Comparison of ENCODE assay signal across 25 mouse cellular contexts in the genomic region with DNA sequence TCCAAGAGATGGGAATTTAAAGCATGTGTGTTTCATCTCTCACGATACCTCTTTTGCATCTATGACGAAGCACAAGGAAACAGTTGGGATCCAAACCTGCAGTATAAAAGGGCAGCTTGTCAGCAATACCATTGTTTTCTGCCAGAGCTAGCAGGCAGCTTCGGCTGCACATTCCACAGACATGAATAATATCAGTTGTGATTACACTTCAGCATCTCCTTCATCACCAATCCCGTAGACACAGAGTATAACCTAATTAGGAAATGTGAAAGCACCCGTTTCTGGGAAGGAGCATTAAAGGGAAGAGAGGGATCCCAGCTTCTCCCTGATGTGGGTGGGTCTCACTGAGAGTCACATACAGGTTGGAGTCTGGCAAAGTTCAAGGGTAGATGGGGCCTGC. TPM values are rescaled to one million over a fixed set of nuclear protein-coding genes. Genes with fewer than 3 reads are reported as not detected.
DNase-seq lines count a peak whose midpoint lies in the region; ATAC-seq and TF ChIP-seq lines count a peak whose summit lies in the region.
"Had no signal": no experiment of that assay in that cellular context is flagged by ENCODE, and none has a peak within 500 bp of the region (broad histone marks: within the 10 kb centered on the region; RNA-seq: fewer than 3 reads in every experiment).

No protein-coding gene starts in this region.

- TF ChIP-seq CTCF in heart, postnatal 0 days (IDR thresholded peaks at IDR 0.05; ENCODE audit: low read depth) = no peak
- TF ChIP-seq CTCF in Patski (IDR thresholded peaks at IDR 0.05) = no peak
- no peak for TF ChIP-seq CTCF in hindbrain, postnatal 0 days (IDR thresholded peaks at IDR 0.05; ENCODE audit: low read depth)

- no peak for TF ChIP-seq EP300 in heart, postnatal 0 days (IDR thresholded peaks at IDR 0.05; ENCODE audit: low read depth)

- intact Hi-C loops in heart, postnatal 14 days (cut with DNase I) = no loop called here
- intact Hi-C loops in heart, postnatal 10 days (cut with DNase I) = no loop called here

- no peak overlapping the region for H3K9ac ChIP-seq in heart, embryonic 11.5 days (ENCODE audit: low read depth, low read length)
- no peak overlapping the region for H3K9ac ChIP-seq in heart, postnatal 0 days (replicated peaks; ENCODE audit: low read depth, low read length)
- no peak overlapping the region for H3K9ac ChIP-seq in hindbrain, postnatal 0 days (replicated peaks; ENCODE audit: low read length)
- H3K9ac ChIP-seq: hindbrain, embryonic 12.5 days; limb, embryonic 15.5 days; liver, embryonic 14.5 days; lung, embryonic 14.5 days; midbrain, embryonic 15.5 days; neural tube, embryonic 13.5 days had no signal

- no peaks in the 10 kb centered on the region for H3K9me3 ChIP-seq in heart, embryonic 11.5 days (replicated peaks; ENCODE audit: control insufficient read depth, low read length)
- H3K9me3 ChIP-seq in heart, postnatal 0 days (replicated peaks; ENCODE audit: control insufficient read depth, low read length) = no peaks in the 10 kb centered on the region
- no peaks in the 10 kb centered on the region for H3K9me3 ChIP-seq in hindbrain, postnatal 0 days (ENCODE audit: low read length)
- H3K9me3 ChIP-seq: hindbrain, embryonic 12.5 days; limb, embryonic 15.5 days; midbrain, embryonic 15.5 days; neural tube, embryonic 13.5 days had no signal

- 0 out of 2 replicates have a peak, but pooled peaks cover 10% of the 10 kb centered on the region for H3K4me1 ChIP-seq in heart, embryonic 11.5 days (ENCODE audit: control insufficient read depth, insufficient read depth, low read length)
- peaks cover 10% of the 10 kb centered on the region; the same call in 1 of the 2 replicates for H3K4me1 ChIP-seq in heart, postnatal 0 days (ENCODE audit: control insufficient read depth, insufficient read depth)
- no peaks in the 10 kb centered on the region for H3K4me1 ChIP-seq in hindbrain, postnatal 0 days (ENCODE audit: insufficient read depth, low read length)
- H3K4me1 ChIP-seq: hindbrain, embryonic 12.5 days; limb, embryonic 15.5 days; midbrain, embryonic 15.5 days; neural tube, embryonic 13.5 days had no signal

- H3K4me2 ChIP-seq in heart, embryonic 11.5 days = peak overlapping the region; percentile 25; the same call in 1 of the 2 replicates
- no peak overlapping the region for H3K4me2 ChIP-seq in heart, postnatal 0 days (ENCODE audit: low read depth, low read length)
- no peak overlapping the region for H3K4me2 ChIP-seq in hindbrain, postnatal 0 days (ENCODE audit: low read depth, low read length)
- H3K4me2 ChIP-seq: hindbrain, embryonic 12.5 days; limb, embryonic 15.5 days; lung, embryonic 14.5 days; midbrain, embryonic 15.5 days; neural tube, embryonic 13.5 days had no signal

- H3K27me3 ChIP-seq in heart, embryonic 11.5 days (ENCODE audit: control insufficient read depth, insufficient read depth, low read length) = no peaks in the 10 kb centered on the region
- H3K27me3 ChIP-seq in heart, postnatal 0 days (ENCODE audit: control insufficient read depth, insufficient read depth, low read length) = no peaks in the 10 kb centered on the region
- H3K27me3 ChIP-seq in Patski = no peaks in the 10 kb centered on the region
- no peaks in the 10 kb centered on the region for H3K27me3 ChIP-seq in hindbrain, postnatal 0 days (ENCODE audit: insufficient read depth, low read length)
- H3K27me3 ChIP-seq: CH12.LX; hindbrain, embryonic 12.5 days; limb, embryonic 15.5 days; midbrain, embryonic 15.5 days; neural tube, embryonic 13.5 days had no signal

- DNase-seq in heart, postnatal 14 days = no peak
- DNase-seq in heart, postnatal 0 days (ENCODE audit: low spot score) = no peak
- no peak for DNase-seq in heart, postnatal 10 days
- no peak for DNase-seq in Patski (ENCODE audit: low read depth, low spot score)
- no peak for DNase-seq in hindbrain, postnatal 0 days (ENCODE audit: low spot score)
- no peak for DNase-seq in spleen, adult 12 weeks (ENCODE audit: low spot score)
- DNase-seq: adrenal gland, postnatal 25 days; cerebellum, adult 9-10 months; kidney, adult 2 months; left cerebral cortex, postnatal 4 days; lung, embryonic 14.5 days; lung, postnatal 4 days; retina, postnatal 1 day; thymus, adult 2 months; thymus, postnatal 4 days had no signal

- H3K27ac ChIP-seq in heart, embryonic 11.5 days (ENCODE audit: low read depth, low read length) = no peak overlapping the region
- H3K27ac ChIP-seq in heart, postnatal 0 days (ENCODE audit: low read depth) = 0 out of 2 replicates have a peak overlapping the region, but pooled peaks have one; percentile 3
- H3K27ac ChIP-seq in hindbrain, postnatal 0 days = no peak overlapping the region
- H3K27ac ChIP-seq: hindbrain, embryonic 12.5 days; kidney, postnatal 0 days; limb, embryonic 15.5 days; liver, embryonic 14.5 days; midbrain, embryonic 15.5 days; neural tube, embryonic 13.5 days had no signal

- ATAC-seq in heart, embryonic 11.5 days (replicated peaks; ENCODE audit: insufficient number of reproducible peaks, low FRiP score, low TSS enrichment) = no peak
- peak; percentile 30; the same call in 1 of the 2 replicates for ATAC-seq in heart, postnatal 0 days (ENCODE audit: insufficient read depth, low read depth)
- peak; percentile 76 for ATAC-seq in Patski
- no peak for ATAC-seq in hindbrain, postnatal 0 days
- ATAC-seq: forebrain, embryonic 14.5 days; midbrain, embryonic 15.5 days had no signal

- in situ Hi-C loops in Patski (cut with MboI; ENCODE audit: low pct_unique_long_range_greater_than_20kb) = loop anchor here (25.0 kb wide), 1 partner anchor 464 kb away; no protein-coding TSS in a partner anchor

- no peak overlapping the region for H3K4me3 ChIP-seq in heart, embryonic 11.5 days (ENCODE audit: low read depth, low read length)
- no peak overlapping the region for H3K4me3 ChIP-seq in heart, postnatal 0 days (ENCODE audit: low read depth, low read length)
- no peak overlapping the region for H3K4me3 ChIP-seq in hindbrain, postnatal 0 days (ENCODE audit: low read length)
- H3K4me3 ChIP-seq: hindbrain, embryonic 12.5 days; limb, embryonic 15.5 days; midbrain, embryonic 15.5 days; neural tube, embryonic 13.5 days had no signal

- CTCF ChIA-PET in Patski (lab: Charles Lee) = no interaction called here

- no peaks in the 10 kb centered on the region for H3K36me3 ChIP-seq in heart, embryonic 11.5 days (ENCODE audit: control insufficient read depth, insufficient read depth, low read length)
- H3K36me3 ChIP-seq in heart, postnatal 0 days (replicated peaks; ENCODE audit: control insufficient read depth, insufficient read depth, low read length) = no peaks in the 10 kb centered on the region
- H3K36me3 ChIP-seq in hindbrain, postnatal 0 days (ENCODE audit: insufficient read depth, low read length) = no peaks in the 10 kb centered on the region
- H3K36me3 ChIP-seq: G1E; hindbrain, embryonic 12.5 days; limb, embryonic 15.5 days; midbrain, embryonic 15.5 days; neural tube, embryonic 13.5 days had no signal

- WGBS in heart, embryonic 11.5 days (ENCODE audit: insufficient replicate concordance) = 33% methylated on average over 5 of the region's 5 CpGs
- WGBS in heart, postnatal 0 days = 15% methylated on average over 5 of the region's 5 CpGs
- WGBS in hindbrain, postnatal 0 days = 68% methylated on average over 5 of the region's 5 CpGs

- POLR2A ChIA-PET in Patski (lab: Charles Lee) = interaction anchor here (0.7 kb wide), 1 partner anchor 175 kb away, joined by 3 read pairs; no protein-coding TSS in a partner anchor

RNA-seq across cellular contexts. Expression of a gene that starts 18.1 kb away (rescaled TPM):
- polyA plus RNA-seq in heart, embryonic 11.5 days (2014; fragmentation: Nextera tagmentation; extraction: Ambion mirVana) = 35.0 and 36.0 TPM in 2 replicates
- 10 to 100 TPM; 28.3 to 36.2 TPM for total RNA-seq in heart, postnatal 14 days (2021)
- 32.9 and 37.5 TPM in 2 replicates for total RNA-seq in heart, postnatal 0 days (2014; rRNA removed; ENCODE audit: low replicate concordance)
- 74.4 and 87.0 TPM in 2 replicates for polyA plus RNA-seq in heart, postnatal 0 days (2015; fragmentation: Nextera tagmentation; extraction: Ambion mirVana)
- total RNA-seq in heart, postnatal 10 days (2021) = 10 to 100 TPM; 33.6 to 42.7 TPM
- 36.7 TPM for polyA plus RNA-seq in Patski (2021)
- 18.1 and 22.3 TPM in 2 replicates for total RNA-seq in hindbrain, postnatal 0 days (2014; rRNA removed)
- polyA plus RNA-seq in hindbrain, postnatal 0 days (2015; fragmentation: Nextera tagmentation; extraction: Ambion mirVana) = 34.9 and 35.9 TPM in 2 replicates
- polyA plus RNA-seq: G1E had no signal

Comparison
In these comparisons a context has a peak if more than half of its experiments do, and no peak if none do; other contexts are left out.
1. ATAC-seq: peak in heart, postnatal 0 days (single experiment) and Patski (single experiment); none in heart, embryonic 11.5 days (single experiment) and hindbrain, postnatal 0 days (single experiment).